Mouse (Mus musculus): ENCODE measurements around the gene Lrp1. TPM values are rescaled to one million over a fixed set of nuclear protein-coding genes. Genes with fewer than 3 reads are reported as not detected.
A peak's percentile ranks its signal among the peaks of the same experiment; 100 is the strongest.

The Lrp1 gene
- total RNA-seq, 2 experiments from 2014 or later: 288 to 310 TPM

GRCm38 (mm10) chr10:127570937-127571641 lies 49.9 kb downstream of the Lrp1 start:
- no peak overlapping the region for H3K4me3 ChIP-seq
- no peak for DNase-seq (ENCODE audit: low spot score in 2 of 2)
- no peak overlapping the region for H3K27ac ChIP-seq
- TF ChIP-seq CTCF (conservative IDR thresholded peaks at IDR 0.05): no peak

GRCm38 (mm10) chr10:127570384-127570783 lies 50.6 kb downstream of the Lrp1 start:
- no peak for DNase-seq (ENCODE audit: low spot score in 2 of 2)
- TF ChIP-seq CTCF (conservative IDR thresholded peaks at IDR 0.05): no peak
- Histone ChIP-seq H3K27ac (0 out of 2 replicates have a peak overlapping the region, but pooled peaks have one; percentile 18), H3K4me3 (no peak overlapping the region)

- peak; percentile 95 for TF ChIP-seq CTCF (conservative IDR thresholded peaks at IDR 0.05)
- no peak overlapping the region for H3K27ac ChIP-seq
- no peak overlapping the region for H3K4me3 ChIP-seq
- peak; percentile 65 to 71 for DNase-seq (ENCODE audit: low spot score in 2 of 2)
Measured at GRCm38 (mm10) chr10:127569450-127569849, 51.5 kb downstream of the Lrp1 start.

- Histone ChIP-seq H3K27ac (no peak overlapping the region), H3K4me3 (no peak overlapping the region)
- no peak for TF ChIP-seq CTCF (conservative IDR thresholded peaks at IDR 0.05)
- no peak for DNase-seq (ENCODE audit: low spot score in 2 of 2)
Measured at GRCm38 (mm10) chr10:127566553-127567326, 54.2 kb downstream of the Lrp1 start.

GRCm38 (mm10) chr10:127564301-127564700 lies 56.6 kb downstream of the Lrp1 start:
- TF ChIP-seq CTCF (conservative IDR thresholded peaks at IDR 0.05): no peak
- Histone ChIP-seq H3K27ac (no peak overlapping the region), H3K4me3 (no peak overlapping the region)
- no peak for DNase-seq (ENCODE audit: low spot score in 2 of 2)

- no peak for TF ChIP-seq CTCF (conservative IDR thresholded peaks at IDR 0.05)
- no peak overlapping the region for H3K27ac ChIP-seq
Measured at GRCm38 (mm10) chr10:127563840-127564239, 57.1 kb downstream of the Lrp1 start.

GRCm38 (mm10) chr10:127561145-127561544 lies 59.8 kb downstream of the Lrp1 start:
- no peak for DNase-seq (ENCODE audit: low spot score in 2 of 2)
- peak; percentile 70 for TF ChIP-seq CTCF (conservative IDR thresholded peaks at IDR 0.05)
- Histone ChIP-seq H3K27ac (no peak overlapping the region), H3K4me3 (no peak overlapping the region)

More at GRCm38 (mm10) chr10:127563840-127564239, 57.1 kb downstream of the Lrp1 start:
- H3K4me3 ChIP-seq: no peak overlapping the region
- no peak for DNase-seq (ENCODE audit: low spot score in 2 of 2)

GRCm38 (mm10) chr10:127557397-127557796 lies 63.6 kb downstream of the Lrp1 start:
- Histone ChIP-seq H3K27ac (no peak overlapping the region), H3K4me3 (no peak overlapping the region)
- peak; percentile 55 for TF ChIP-seq CTCF (conservative IDR thresholded peaks at IDR 0.05)
- DNase-seq (ENCODE audit: low spot score in 2 of 2): no peak

- DNase-seq (ENCODE audit: low spot score in 2 of 2): no peak
- Histone ChIP-seq H3K4me3 (no peak overlapping the region), H3K27ac (no peak overlapping the region)
- peak; percentile 77 for TF ChIP-seq CTCF (conservative IDR thresholded peaks at IDR 0.05)
Measured at GRCm38 (mm10) chr10:127555703-127556102, 65.2 kb downstream of the Lrp1 start.

GRCm38 (mm10) chr10:127549892-127550291 lies 71.1 kb downstream of the Lrp1 start:
- no peak overlapping the region for H3K4me3 ChIP-seq
- no peak overlapping the region for H3K27ac ChIP-seq
- no peak for TF ChIP-seq CTCF (conservative IDR thresholded peaks at IDR 0.05)
- no peak for DNase-seq (ENCODE audit: low spot score in 2 of 2)

GRCm38 (mm10) chr10:127548236-127548635 lies 72.7 kb downstream of the Lrp1 start:
- Histone ChIP-seq H3K27ac (no peak overlapping the region), H3K4me3 (no peak overlapping the region)
- TF ChIP-seq CTCF (conservative IDR thresholded peaks at IDR 0.05): no peak
- DNase-seq (ENCODE audit: low spot score in 2 of 2): no peak

- peak; percentile 70 for TF ChIP-seq CTCF (conservative IDR thresholded peaks at IDR 0.05)
- Histone ChIP-seq H3K27ac (no peak overlapping the region), H3K4me3 (no peak overlapping the region)
- DNase-seq (ENCODE audit: low spot score in 2 of 2): no peak
Measured at GRCm38 (mm10) chr10:127546505-127546904, 74.4 kb downstream of the Lrp1 start.

GRCm38 (mm10) chr10:127544375-127544774 lies 76.6 kb downstream of the Lrp1 start:
- Histone ChIP-seq H3K27ac (no peak overlapping the region), H3K4me3 (no peak overlapping the region)
- no peak for TF ChIP-seq CTCF (conservative IDR thresholded peaks at IDR 0.05)
- DNase-seq (ENCODE audit: low spot score in 2 of 2): no peak

All from layer of hippocampus, adult 2 months (tissue).